Mouse (Mus musculus): ENCODE data around the gene Fam102b.

Fam102b gene

DNA sequence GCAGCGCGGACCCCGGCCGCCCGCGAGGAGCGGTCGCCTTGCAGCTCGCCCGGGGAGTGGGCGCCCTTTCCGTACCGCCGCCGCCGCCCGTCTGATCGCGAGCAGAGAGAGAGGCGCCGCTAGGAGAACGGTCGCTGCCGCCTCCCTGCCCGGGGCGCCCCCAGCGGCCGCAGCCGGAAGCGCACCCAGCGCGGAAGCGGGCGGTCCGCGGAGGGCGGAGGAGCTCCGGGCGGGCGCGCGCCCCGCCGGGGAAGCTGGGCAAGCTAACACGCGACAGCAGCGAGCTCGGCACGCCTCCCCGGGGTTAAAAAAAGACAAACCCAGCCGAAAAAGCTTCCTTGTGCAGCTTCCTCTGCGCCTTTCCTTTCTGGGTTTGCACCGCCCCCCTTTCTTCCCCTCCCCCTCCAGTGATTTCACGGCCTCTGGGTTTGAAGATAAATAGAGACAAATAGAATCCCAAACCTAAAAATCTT lies at the start of gene Fam102b:
Gene Fam102b (minus strand): TSS at position 93 of the 473 bp plus-strand sequence.
- DNase-seq, result peak; percentile 81 to 93

DNA sequence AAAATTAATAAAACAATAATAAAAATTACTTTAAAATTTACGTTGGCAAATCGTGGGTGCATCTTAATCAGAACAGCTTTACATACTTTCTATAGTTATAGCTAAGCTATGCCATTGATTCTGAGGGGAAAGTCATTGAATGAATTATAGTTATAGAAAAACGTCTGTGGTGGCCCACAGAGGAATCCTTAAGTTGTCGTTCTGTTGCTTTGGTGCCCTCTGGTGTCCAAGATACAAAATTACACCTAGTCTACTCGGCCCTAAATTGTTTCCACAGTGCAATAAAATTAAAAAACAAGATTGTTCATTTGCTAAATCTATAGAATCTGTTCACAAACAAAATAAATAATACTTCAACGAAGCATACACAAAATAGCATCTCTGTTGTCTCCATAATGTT lies 35.6 kb upstream of the Fam102b start:
- peak; percentile 48 to 57 for DNase-seq

DNA sequence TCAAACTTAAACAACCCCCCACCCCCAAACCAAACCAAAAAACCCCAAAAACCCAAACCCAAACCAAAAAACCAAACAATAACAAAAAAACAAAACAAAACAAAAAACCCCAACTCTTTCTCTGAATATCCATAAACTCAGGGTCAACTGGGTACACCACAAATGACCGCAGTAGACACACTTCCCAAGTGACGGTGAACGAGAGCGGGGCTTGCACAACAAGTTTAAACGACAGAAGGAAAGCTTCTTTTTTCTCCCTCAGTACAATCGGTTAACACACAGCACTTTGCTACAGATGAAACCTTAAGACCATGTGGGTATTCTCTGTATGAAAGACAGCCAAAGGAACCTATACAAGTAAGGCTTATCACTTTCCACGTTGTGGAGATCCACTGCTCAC lies 35.0 kb upstream of the Fam102b start:
- DNase-seq, result no peak

DNA sequence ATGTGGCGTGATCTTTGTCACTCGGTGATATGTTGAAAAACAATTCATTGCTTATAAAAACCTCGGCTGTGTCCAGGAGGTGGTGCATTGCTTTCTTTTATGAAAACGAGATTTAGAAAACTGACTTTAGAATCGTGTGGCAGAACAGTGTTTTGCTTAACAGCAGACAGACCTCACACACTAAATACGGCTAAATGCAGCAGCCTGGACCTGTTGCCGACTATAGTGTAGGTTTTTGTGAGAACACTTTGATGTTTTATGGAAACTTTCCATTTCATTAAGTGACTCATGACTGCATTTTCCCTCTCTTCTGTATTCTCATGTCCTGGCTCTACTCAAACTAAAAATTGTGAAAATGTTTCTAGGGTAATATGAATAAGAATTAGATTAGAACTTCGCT lies 32.5 kb upstream of the Fam102b start:
- no peak for DNase-seq

DNA sequence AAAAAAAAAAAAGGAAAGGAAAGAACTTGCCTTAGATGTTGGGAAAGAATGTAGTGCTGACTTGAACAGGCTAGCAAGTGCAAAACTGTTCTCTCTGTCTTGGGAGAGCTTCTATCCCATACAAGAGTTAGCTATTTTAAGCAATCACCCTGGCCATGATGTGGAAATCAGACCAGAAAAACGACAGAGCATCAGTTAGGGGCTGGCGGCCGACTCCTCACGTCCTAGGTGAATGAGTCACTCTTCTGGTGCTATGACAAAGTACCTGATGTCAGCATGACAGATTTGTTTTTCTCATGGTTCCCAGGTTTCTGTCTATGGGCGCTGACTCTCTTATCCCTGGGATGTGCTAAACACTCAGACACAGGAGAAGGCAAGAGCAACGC lies 24.5 kb upstream of the Fam102b start:
- DNase-seq, result no peak

DNA sequence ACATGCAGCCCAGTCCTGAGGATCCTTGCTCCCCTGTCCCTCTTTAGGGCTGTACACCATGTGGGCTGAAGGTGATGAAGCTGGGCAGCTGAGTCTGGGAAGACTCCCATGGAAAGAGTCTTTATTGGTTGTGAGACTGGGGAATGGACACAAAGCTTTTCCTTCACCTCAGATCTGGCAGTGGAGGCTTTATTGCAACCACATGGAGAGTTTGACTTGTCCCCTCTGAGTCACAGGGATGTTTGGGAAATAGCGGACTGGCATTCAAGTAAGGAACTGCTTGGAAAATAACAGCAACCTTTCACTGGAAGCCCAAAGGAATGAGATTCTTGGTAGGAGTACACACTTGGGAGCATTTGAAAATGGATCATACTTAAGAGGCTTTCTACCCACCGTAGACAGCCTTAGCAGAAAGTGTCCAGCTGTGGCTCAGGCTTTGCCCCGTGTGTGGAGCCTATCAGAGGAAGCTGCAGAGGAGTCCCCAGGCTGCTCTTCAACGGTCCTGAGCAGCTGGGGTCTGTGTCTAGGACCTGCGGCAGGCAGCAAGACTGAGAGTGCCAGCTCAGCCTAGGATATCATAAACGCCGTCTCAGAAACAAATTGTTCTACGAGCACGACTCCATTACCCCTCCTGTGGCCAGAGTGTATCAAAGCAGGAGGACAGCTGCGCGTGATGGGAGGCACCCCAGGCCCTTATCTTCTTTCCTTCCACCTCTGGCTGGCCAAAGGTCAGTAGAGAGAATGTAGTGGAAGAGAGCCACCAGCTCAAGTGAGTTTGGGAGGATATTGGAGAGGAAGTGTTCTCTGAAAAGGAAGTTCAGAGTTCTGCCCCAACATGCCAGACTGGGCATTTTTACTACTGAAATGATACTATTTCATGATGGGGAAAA lies 23.9 kb upstream of the Fam102b start:
- no peak for DNase-seq

DNA sequence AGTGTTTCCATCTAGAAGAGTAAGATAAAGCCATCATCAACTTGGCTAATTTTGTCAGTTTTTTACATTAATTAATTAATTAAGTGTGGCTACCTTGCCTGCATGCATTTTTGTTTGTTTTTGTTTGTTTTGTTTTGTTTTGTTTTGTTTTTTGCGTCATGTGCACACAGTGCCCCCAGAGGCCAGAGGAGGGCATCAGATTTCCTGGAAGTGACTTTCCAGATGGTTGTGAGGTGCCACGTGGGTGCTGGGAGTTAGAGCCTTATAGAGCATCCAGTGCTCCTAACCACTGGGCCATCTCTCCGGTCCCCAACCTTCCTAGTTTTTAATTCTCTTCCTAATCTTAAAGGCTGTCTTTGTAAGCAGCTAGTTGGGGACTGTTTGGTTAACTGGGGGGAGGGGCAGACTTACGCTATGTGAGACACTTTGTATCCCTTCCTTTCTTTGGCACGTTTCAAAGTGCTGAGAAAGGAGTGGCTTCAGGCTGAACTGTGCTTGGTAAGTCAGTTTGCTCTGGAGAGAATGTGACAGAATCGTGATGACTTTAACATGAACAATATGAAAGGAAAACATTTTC lies 20.4 kb upstream of the Fam102b start:
- DNase-seq, result no peak

DNA sequence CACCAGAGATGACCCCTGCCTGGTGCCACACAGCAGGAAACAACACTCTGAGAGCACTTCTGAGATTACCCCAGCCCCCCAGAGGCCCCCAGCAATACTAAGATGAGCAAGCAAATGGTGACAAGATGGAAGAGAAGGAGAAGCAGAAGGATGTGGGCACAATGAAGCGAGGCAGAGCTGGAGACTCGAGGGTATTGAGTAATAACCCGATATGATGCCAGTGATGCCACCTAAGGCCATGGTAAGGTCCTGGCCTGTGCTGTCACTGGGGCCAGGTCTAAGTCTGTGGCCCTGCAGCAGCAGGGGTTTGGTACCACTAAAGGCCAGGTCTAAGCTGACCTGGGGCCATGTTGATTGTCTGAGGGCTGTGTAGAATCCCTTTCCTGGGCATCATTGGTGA lies 19.0 kb upstream of the Fam102b start:
- DNase-seq, result no peak

DNA sequence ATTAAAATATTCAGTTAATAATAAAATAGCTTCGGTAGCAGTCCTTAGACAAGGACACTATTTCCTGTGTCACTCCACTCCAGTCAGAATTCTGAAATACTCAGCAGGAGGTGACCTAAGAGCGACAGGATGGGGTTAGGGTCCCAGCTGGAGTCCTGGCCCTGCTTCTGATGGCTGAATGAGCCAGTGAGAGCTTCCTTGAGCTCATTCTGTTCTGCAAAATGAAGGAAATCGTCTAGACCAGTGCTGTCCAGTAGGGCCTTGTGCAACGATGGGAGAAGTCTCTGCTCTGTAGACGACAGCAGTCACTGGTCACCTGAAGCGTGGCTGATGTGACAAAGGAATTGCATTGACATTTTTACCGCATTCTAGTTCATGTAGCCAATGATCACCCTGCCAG lies 16.0 kb upstream of the Fam102b start:
- no peak for DNase-seq

DNA sequence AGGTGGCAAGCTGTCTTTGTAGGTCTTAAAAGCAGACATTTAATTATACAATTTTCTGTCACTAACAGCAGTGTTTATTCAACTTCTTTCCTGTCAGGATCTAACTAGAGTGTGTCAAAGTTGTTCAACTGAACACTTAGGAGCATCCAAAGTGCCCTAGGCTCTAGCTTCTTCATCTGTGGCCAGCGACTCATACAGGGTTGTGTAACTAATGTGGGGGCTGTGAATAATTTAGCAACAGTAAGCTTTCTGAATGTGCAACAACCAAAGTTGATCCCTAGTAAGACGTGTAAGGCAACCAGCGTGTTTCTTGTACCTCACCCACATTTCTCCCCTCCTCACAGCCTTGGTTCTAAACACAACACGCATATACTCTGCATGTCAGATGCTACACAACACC lies 13.5 kb upstream of the Fam102b start:
- no peak for DNase-seq

DNA sequence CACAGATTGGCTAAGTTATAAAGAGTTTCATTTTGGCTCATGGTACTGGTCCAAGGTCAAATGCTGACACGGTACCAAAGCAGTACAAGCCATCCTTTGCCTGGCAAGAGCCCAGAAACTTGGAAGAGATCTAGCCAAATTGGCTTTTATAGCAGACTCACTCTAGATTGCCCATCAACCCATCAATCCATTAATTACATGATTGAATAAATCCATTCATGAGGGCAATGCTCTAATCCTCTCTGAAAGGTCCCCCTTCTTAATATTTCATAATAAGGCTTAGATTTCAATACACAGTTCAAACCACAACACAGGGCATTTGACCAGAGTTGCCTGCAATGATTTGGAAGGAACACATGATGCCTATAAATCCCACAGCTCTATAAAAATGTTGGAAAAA lies 7.0 kb upstream of the Fam102b start:
- no peak for DNase-seq

DNA sequence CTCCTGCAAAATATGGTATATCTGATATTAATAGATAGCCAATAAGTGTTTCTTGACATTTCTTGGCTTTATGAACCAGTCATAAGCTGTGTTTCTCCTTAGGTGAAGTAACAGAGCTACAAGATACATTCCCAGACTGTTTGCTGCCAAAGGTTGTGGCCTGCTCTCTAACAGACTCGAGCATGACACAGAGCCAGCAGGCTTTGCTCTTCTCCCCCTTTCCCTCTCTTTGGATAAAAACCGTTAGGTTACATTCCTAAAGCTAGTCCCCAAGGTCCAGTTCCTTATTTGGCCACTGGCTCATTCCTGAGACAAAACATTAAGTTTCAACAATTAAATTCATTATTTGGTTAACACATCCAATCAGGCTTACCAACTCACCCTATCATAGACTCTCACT lies 4.9 kb upstream of the Fam102b start:
- no peak for DNase-seq

DNA sequence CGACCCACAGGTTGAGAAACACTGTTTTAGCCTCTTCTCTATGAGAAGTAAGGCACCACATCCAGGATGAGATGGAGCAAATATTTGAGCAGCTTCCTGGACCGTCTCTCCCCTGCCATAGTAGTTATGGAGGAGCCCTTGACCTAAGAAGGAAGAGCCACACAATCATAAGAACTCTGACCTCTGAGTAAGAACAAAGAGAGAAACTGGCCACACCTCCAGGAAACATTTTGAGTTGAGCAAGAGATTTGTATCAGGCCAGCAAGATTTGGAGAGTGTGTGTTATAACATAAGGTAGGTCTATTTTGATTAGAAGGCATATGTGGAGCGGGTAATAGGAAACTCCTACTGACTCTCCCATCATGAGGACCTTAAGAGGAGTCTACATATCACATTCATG lies 4.2 kb upstream of the Fam102b start:
- no peak for DNase-seq

DNA sequence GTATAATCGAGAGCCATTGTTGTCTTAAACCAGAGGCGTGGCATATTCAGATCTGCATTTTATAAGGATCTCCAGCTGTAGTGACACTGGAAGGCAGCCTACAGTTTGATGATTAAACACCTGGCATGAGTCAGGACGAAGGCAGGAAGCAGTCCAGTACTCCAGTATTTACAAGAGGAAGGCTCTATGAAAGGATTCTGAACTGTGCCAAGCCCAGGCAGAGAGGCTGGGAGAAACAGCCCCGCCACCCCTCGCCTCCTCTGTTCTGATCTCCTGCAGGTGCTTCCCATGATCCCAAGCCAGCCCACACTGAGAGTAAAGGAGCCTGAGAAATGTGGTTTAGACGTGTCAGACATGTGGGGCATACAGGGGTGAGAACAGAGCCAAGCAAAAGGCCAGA lies 3.4 kb upstream of the Fam102b start:
- DNase-seq, result no peak

DNA sequence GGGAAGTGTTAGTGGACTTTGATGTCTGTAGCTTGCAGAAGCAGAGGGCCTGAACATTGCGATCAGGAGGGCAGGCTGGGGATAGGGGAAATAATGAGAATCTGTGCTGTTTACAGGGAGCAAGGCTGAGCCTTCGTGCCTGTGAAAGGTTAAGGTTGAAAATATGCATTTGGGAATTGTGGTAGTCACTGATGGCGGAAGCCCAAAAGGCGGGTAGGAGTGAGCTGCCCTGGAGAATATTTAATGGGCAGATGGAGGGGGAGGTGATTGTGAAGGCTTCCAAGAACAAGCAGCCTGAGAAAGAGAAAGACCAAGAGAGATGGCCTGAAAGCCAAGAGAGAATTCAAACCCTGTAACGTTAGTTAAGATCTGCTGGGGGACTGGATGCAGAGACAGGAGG lies 2.3 kb upstream of the Fam102b start:
- DNase-seq, result no peak

DNA sequence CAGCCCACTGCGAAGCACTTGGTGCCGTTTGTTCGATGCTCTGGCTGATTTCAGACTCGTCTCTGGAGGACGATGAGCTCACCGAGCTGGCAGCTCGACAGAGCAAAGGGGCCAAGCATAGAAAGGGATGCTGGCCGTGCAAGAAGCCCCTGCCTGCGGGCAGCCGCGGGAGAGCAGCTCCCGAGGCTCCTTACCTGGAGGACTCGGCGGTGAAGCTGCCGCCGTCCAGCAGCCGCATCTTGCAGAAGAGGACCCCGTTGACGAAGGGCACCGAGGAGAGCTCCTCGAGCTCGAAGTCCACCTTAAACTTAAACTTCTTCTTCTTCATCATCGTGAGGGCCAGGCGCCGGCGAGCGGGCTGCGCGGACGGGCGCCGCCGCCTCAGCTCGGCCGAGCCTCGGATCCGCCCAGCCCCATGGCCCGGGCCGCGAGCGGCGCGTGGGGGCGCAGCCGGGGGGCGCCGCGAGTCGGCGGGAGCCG lies 376 bp downstream of the Fam102b start:
- DNase-seq, result peak; percentile 38 to 49

DNA sequence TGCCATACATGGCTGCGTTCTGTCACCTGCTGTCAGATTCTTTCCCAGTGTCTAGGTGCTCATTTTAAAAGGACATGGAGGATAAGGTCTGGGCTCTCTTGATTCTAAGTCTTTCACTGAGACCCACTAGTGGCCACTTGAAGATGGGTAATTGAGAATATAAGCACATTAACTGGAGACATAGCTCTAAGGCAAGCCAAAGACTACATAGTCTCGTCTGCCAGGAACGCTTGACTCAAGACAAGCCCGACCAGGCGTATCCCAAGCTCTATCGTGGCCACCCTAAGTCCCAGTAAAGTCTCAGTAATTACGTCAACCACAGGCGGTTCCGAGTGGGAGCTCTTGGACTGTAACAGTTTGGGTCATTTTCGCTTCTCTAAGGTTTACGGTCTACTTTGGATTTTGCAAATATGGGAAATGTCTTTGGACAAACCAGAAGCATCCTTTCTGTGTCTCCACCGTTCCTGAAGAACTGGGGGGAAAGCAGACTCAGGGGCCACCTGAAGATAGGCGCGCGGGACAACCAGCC lies 881 bp downstream of the Fam102b start:
- peak; percentile 20 to 28 for DNase-seq

DNA sequence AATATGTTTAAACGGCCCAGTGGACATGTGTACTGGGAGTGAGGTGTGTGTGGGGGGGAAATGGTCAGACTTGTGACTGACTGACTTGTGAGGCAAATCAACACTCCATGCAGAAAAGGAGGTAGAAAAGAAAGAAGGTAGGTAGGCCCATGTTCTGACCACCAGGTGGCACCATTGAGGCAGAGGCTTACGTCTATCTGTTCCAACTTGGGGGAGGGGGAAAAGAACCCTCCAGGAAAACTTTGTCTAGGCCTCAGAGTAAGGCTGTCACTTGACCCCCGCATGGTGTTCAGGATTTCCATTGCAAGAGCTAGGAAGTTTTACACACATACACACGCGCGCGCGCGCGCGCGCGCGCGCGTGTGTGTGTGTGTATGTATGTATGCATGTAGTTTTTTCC lies 1.8 kb downstream of the Fam102b start:
- peak; percentile 68 to 75 for DNase-seq

DNA sequence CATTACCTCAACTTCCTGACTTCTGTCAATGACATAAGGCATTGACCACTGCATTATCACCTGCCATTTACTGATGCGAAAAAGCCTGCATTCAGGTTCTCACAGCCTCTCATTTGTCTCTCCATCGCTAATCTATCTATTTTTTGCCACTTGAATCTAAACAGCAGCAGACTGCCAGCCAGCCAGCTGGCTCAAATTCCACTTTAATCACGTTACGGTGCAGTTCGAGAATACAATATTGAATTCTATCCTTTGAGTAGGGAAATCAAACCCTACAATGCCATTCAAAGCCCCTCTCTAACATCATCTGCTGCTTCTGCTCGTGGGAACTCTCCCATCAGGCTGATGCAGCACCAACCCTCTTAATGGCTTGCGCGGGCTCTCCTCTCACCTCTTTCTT lies 4.3 kb downstream of the Fam102b start:
- DNase-seq, result no peak

DNA sequence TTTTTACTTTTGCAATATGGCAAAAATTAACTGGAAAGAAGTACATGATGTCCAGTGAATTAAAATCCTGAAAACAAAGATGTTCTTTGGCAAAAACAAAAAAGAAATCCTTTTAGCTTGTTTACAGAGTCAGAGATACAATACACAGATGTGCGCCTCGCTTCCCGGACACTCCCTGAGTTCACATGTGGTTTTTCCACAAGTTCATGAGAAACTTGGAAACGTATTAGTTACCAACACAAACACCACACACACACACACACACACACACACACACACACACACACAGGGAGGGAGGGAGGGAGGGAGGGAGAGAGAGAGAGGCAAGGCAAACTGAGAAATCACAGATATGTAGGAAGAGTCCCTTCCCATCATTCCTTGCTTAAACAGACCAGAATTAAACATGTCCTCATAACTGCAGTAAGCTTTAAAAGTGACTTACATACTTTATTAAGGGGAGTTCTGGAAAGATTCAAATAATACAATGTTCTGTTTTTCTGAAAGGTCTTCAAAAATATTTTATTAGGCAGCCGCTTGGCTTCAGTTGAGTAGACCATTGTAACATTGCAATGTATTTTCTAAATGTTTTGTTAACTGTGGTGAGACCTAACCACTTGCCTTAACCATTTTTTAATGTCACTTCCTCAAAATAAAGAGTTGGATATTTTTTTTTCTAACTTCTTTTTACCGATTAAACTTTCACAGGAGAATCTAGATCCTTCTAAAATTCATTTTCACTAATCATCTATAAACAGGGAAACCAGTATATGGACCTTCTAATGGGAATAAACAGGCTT lies 5.5 kb downstream of the Fam102b start:
- DNase-seq, result no peak

DNA sequence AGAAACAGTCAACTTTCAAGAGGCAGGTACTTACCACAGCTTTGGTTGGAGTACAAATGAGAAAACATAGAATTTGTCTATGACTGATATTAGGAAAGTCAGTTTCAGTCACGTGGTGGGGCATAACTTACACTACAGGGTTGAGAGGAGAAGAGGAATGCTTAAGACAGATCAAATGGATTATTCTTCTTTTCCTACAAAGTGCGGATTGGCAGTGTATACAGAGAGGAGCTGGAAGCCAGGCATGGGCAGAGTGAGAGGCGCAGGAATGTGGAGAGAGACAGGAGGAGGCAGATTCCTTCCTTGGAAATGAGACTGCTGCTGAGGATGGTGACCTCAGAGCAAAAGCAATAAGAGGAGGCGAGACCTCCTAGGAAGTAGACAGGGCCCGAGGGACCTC lies 9.1 kb downstream of the Fam102b start:
- no peak for DNase-seq

DNA sequence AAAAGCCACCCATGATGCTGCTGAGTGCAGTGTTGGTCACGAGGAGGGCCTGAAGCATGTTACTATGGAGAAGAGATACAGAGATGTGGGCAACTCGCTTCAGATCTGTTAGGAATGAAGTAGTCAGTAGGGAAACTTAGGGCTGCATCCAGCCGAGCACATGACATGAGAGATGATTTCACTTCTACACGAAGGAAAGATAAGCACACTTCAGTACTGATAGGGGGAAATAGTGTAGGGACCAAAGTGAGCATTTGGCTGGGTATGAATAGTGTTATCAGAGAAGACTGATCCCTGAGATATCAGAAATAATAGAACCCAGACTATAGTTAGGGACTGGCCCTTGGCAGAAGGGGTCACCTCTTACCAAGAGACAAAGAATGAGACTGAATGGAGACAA lies 14.8 kb downstream of the Fam102b start:
- DNase-seq, result no peak

Data from cerebellum, adult 18-20 months (tissue).